Mouse (Mus musculus) liver, embryonic 14.5 days (tissue): ENCODE data around the gene Nans.

Experiments used
- CTCF ChIP-seq: IDR thresholded peaks from 2 replicates; pipeline ENCODE4 v1.5.1; 2016; ENCODE audit warnings: antibody characterized with exemption, low read depth, control low read depth
- EP300 ChIP-seq: IDR thresholded peaks from 2 replicates; pipeline ENCODE4 v1.6.1; 2016; ENCODE audit warnings: antibody characterized with exemption, low read depth

DNA sequence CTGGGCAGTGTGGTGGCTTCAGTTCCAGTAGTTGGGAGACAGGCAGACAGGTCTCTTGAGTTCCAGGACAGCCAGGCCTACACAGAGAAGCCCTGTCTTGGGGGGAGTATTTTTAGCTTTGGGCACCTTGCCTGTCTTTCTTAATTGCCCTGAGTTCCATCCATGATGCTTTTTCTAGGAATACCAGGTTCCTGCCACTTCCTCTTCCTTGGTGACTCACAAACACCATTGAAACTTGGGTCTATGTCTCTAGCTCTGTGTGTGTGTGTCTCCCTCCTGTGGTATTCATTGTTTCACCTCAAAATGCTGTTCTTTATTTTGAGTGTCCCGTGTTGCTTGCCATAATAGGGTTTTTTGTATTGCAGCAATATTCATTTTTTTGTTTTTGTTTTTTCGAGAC is 30.6 kb upstream of the Nans start:
- no peak for TF ChIP-seq CTCF
- TF ChIP-seq EP300 = no peak
